Mouse (Mus musculus) MEL (cell line): ENCODE results near the gene Agbl1. TPM values are rescaled to one million over a fixed set of nuclear protein-coding genes. Genes with fewer than 3 reads are reported as not detected.

Experiments used
- DNase-seq: peaks from one replicate; pipeline ENCODE4 v3.0.0; 2011; ENCODE audit warnings: low read depth, low spot score
- H3K27ac ChIP-seq: 2 replicates; pipeline ENCODE4 v1.5.1; 2012; ENCODE audit warnings: low read depth, mild to moderate bottlenecking, control low read depth, low read length, moderate library complexity; ENCODE audit not compliant: control insufficient read depth
- H3K27me3 ChIP-seq, 2 experiments: fragments of 150-350 bp in 1 of 2; sonication (generic) in 1 of 2; 2 replicates each; pipeline ENCODE4 v1.6.1; 2012; ENCODE audit warnings: low read length in 2 of 2, mild to moderate bottlenecking in 2 of 2, improper control_type of control experiment in 1 of 2, moderate library complexity in 1 of 2; ENCODE audit not compliant: insufficient read depth in 2 of 2, control insufficient read depth in 1 of 2
- H3K36me3 ChIP-seq, 2 experiments: 2 replicates each; pipeline ENCODE4 v1.6.1; 2012 to 2014; ENCODE audit warnings: low read length in 2 of 2, improper control_type of control experiment in 1 of 2, inconsistent platforms in 1 of 2, mild to moderate bottlenecking in 1 of 2; ENCODE audit not compliant: insufficient read depth in 2 of 2, control insufficient read depth in 1 of 2
- H3K4me1 ChIP-seq, 2 experiments: fragments of 150-350 bp in 1 of 2; sonication (generic) in 1 of 2; 2 replicates each; pipeline ENCODE4 v1.6.1; 2012; ENCODE audit warnings: low read length in 2 of 2, improper control_type of control experiment in 1 of 2, mild to moderate bottlenecking in 1 of 2; ENCODE audit not compliant: insufficient read depth in 2 of 2, control insufficient read depth in 1 of 2
- H3K4me3 ChIP-seq, 2 experiments: fragments of 150-350 bp in 1 of 2; sonication (generic) in 1 of 2; 2 replicates each; pipeline ENCODE4 v1.5.1; 2012; ENCODE audit warnings: low read depth in 2 of 2, low read length in 2 of 2, mild to moderate bottlenecking in 2 of 2, moderate library complexity in 2 of 2, control low read depth in 1 of 2, improper control_type of control experiment in 1 of 2; ENCODE audit not compliant: control insufficient read depth in 1 of 2, insufficient read depth in 1 of 2
- H3K79me2 ChIP-seq: 2 replicates; pipeline ENCODE4 v1.6.1; 2012; ENCODE audit warnings: mild to moderate bottlenecking, low read length, moderate library complexity; ENCODE audit not compliant: control insufficient read depth, poor library complexity, insufficient read depth
- H3K9ac ChIP-seq: 2 replicates; pipeline ENCODE4 v1.6.1; 2012; ENCODE audit warnings: low read depth, mild to moderate bottlenecking, control low read depth, low read length, moderate library complexity; ENCODE audit not compliant: control insufficient read depth, poor library complexity, severe bottlenecking
- H3K9me3 ChIP-seq: fragments of 150-350 bp; sonication (generic); replicated peaks from 2 replicates; pipeline ENCODE4 v1.6.1; 2012; ENCODE audit warnings: mild to moderate bottlenecking, low read length, improper control_type of control experiment, moderate library complexity; ENCODE audit not compliant: insufficient read depth
- ETS1 ChIP-seq: IDR thresholded peaks from 2 replicates; pipeline ENCODE4 v1.6.1; 2012; ENCODE audit warnings: low read depth, mild to moderate bottlenecking, inconsistent platforms, low read length, improper control_type of control experiment, moderate library complexity
- GATA1 ChIP-seq: IDR thresholded peaks from 2 replicates; pipeline ENCODE4 v1.6.1; 2011; ENCODE audit warnings: low read depth, low read length, improper control_type of control experiment
- HCFC1 ChIP-seq: IDR thresholded peaks from 2 replicates; pipeline ENCODE4 v1.6.1; 2012; ENCODE audit warnings: low read depth, mild to moderate bottlenecking, inconsistent platforms, low read length, improper control_type of control experiment, moderate library complexity
- JUND ChIP-seq: IDR thresholded peaks from 2 replicates; pipeline ENCODE4 v1.6.1; 2011; ENCODE audit warnings: low read depth, mild to moderate bottlenecking, improper control_type of control experiment, low read length
- MAFK ChIP-seq: IDR thresholded peaks from 2 replicates; pipeline ENCODE4 v1.6.1; 2011; ENCODE audit warnings: low read depth, mild to moderate bottlenecking, low read length, improper control_type of control experiment, borderline replicate concordance
- MAX ChIP-seq: IDR thresholded peaks from 2 replicates; pipeline ENCODE4 v1.6.1; 2011; ENCODE audit warnings: low read length, improper control_type of control experiment
- MXI1 ChIP-seq: IDR thresholded peaks from 2 replicates; pipeline ENCODE4 v1.6.1; 2011; ENCODE audit warnings: mild to moderate bottlenecking, low read depth, low read length, improper control_type of control experiment
- NELFE ChIP-seq: IDR thresholded peaks from 2 replicates; pipeline ENCODE4 v1.6.1; 2011; ENCODE audit warnings: low read depth, low read length, improper control_type of control experiment
- POLR2A ChIP-seq, 2 experiments: IDR thresholded peaks; 2 replicates each; pipeline ENCODE4 v1.6.1; 2011 to 2012; ENCODE audit warnings: low read length in 2 of 2, mild to moderate bottlenecking in 2 of 2, control low read depth in 1 of 2, improper control_type of control experiment in 1 of 2, low read depth in 1 of 2, moderate library complexity in 1 of 2; ENCODE audit not compliant: control insufficient read depth in 1 of 2, insufficient read depth in 1 of 2, poor library complexity in 1 of 2
- POLR2AphosphoS2 ChIP-seq: IDR thresholded peaks from 2 replicates; pipeline ENCODE4 v1.6.1; 2011; ENCODE audit warnings: low read length, improper control_type of control experiment
- SIN3A ChIP-seq: IDR thresholded peaks from 2 replicates; pipeline ENCODE4 v1.6.1; 2012; ENCODE audit warnings: low read length, improper control_type of control experiment, inconsistent platforms
- SMC3 ChIP-seq: IDR thresholded peaks from 2 replicates; pipeline ENCODE4 v1.6.1; 2011; ENCODE audit warnings: low read depth, low read length, improper control_type of control experiment
- UBTF ChIP-seq: IDR thresholded peaks from 2 replicates; pipeline ENCODE4 v1.6.1; 2012; ENCODE audit warnings: low read depth, mild to moderate bottlenecking, inconsistent platforms, low read length, improper control_type of control experiment, moderate library complexity, borderline replicate concordance; ENCODE audit not compliant: insufficient read depth
- USF1 ChIP-seq: IDR thresholded peaks from 2 replicates; pipeline ENCODE4 v1.6.1; 2014; ENCODE audit warnings: low read depth, mild to moderate bottlenecking, inconsistent platforms, low read length, improper control_type of control experiment, moderate library complexity
- USF2 ChIP-seq, 2 experiments: IDR thresholded peaks; 2 replicates each; pipeline ENCODE4 v1.6.1; 2011 to 2012; ENCODE audit warnings: improper control_type of control experiment in 2 of 2, low read length in 2 of 2, borderline replicate concordance in 1 of 2, inconsistent platforms in 1 of 2, low read depth in 1 of 2, mild to moderate bottlenecking in 1 of 2; ENCODE audit not compliant: insufficient read depth in 1 of 2
- ZKSCAN1 ChIP-seq: IDR thresholded peaks from 2 replicates; pipeline ENCODE4 v1.6.1; 2012; ENCODE audit warnings: low read depth, mild to moderate bottlenecking, inconsistent platforms, low read length, improper control_type of control experiment, moderate library complexity
- ZNF384 ChIP-seq: IDR thresholded peaks from 2 replicates; pipeline ENCODE4 v1.6.1; 2012; ENCODE audit warnings: low read depth, mild to moderate bottlenecking, inconsistent platforms, low read length, improper control_type of control experiment
- polyA plus RNA-seq, 2 experiments: library from polyadenylated mRNA; stranded (reverse) in 1 of 2; unstranded in 1 of 2; fragments of >175 nt in 1 of 2; fragments of >200 nt in 1 of 2; gene quantifications; 2 replicates each; pipeline versions ENCODE4 v1.2.1 to v1.2.4; 2012; ENCODE audit warnings: low replicate concordance in 2 of 2, low read depth in 1 of 2; ENCODE audit not compliant: insufficient read length in 2 of 2, insufficient read depth in 1 of 2, missing spikeins in 1 of 2
- total RNA-seq: library from RNA; depleted of rRNA; stranded (reverse); fragments of 300-350 nt; gene quantifications from 2 replicates; pipeline ENCODE4 v1.2.3, GENCODE M21; 2012

Agbl1 gene
- total and polyA plus RNA-seq, 3 experiments, result not detected

DNA sequence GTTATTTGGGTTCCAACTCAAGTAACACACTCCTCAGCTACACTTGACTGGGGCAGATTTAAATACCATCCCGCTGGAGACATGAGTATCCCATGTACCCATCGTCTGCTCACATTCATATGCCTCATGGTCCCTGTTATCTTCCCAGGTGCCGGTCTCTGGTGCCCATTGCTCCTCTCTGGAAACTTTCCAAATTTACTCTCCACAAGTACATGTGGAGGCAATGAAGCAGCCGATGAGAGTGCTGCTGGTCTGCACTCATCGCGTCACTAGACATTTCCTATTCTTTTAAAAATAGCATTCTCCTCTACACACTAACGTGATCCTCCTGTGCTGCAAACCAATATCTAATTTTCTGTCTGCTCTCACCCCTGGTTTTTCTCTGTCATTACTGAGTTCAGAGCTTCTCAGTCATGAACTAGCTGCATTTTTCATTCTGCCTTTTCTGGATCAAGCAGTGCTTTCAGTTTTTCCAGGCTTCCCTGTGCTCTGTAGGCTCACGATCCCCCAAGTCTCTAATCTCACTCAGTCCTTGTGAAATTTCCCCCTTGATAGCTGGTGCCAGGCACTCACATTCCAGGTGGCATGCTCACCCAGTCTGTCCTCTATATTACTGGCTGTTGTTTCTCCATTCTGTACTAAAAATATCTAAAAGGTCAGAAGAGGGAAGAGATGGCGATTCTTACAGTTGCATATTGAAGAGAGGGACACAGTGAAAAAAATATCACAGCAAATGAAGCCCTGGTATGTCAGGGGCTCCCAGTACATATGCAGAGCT, 180.9 kb downstream of the Agbl1 start:
- H3K79me2 ChIP-seq, result no peaks in the 10 kb centered on the region
- H3K27ac ChIP-seq, result no peak overlapping the region
- DNase-seq, result no peak
- H3K4me3 ChIP-seq, result no peak overlapping the region
- no peaks in the 10 kb centered on the region for H3K9me3 ChIP-seq
- H3K9ac ChIP-seq, result no peak overlapping the region
- no peaks in the 10 kb centered on the region for H3K27me3 ChIP-seq
- TF ChIP-seq ETS1 (no peak), HCFC1 (no peak), MXI1 (no peak), USF2 (IDR thresholded peaks at IDR 0.05; ENCODE audit: borderline replicate concordance in 1 of 2, insufficient read depth in 1 of 2, low read depth in 1 of 2, low read length in 2 of 2) (no peak), UBTF (no peak), POLR2A (IDR thresholded peaks at IDR 0.05; ENCODE audit: control insufficient read depth in 1 of 2, insufficient read depth in 1 of 2, low read depth in 1 of 2, low read length in 2 of 2, poor library complexity in 1 of 2) (no peak), POLR2AphosphoS2 (no peak), SIN3A (no peak), GATA1 (no peak), MAX (no peak), MAFK (no peak), ZNF384 (no peak)
- no peaks in the 10 kb centered on the region for H3K4me1 ChIP-seq
- H3K36me3 ChIP-seq, result no peaks in the 10 kb centered on the region

DNA sequence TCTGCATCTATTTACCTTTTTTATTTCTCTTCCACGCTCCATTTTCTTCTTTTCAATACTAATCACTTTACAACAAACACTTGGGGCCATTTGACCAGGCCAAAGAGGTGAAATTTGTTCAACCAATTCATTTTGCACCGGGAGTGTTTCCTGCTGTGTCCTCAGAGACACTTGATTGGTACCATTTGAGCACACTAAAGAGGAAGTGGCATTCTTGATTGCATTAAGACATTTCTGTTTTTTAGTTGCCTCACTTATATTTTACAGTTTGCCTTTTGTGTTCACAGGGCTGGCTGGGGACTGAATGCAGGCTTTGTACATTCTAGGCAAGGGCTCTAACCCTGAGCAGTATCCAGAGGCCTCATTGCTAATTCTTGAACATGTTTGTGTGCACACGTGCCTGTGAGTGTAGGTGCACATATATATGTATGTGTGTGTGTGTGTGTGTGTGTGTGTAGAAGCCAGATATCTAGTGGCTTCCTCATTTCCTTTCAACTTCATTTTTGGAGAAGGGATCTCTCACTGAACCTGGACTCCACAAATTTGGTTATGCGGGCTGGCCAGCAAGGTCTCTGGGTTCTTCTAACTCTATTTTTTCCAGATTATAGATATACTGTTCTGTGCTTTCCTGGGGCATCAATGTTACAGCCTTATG, 182.4 kb downstream of the Agbl1 start:
- no peaks in the 10 kb centered on the region for H3K36me3 ChIP-seq
- H3K9ac ChIP-seq, result no peak overlapping the region
- no peak overlapping the region for H3K4me3 ChIP-seq
- no peaks in the 10 kb centered on the region for H3K9me3 ChIP-seq
- H3K4me1 ChIP-seq, result no peaks in the 10 kb centered on the region
- DNase-seq, result no peak
- H3K27ac ChIP-seq, result no peak overlapping the region
- no peaks in the 10 kb centered on the region for H3K27me3 ChIP-seq
- TF ChIP-seq SMC3, result no peak
- no peak for TF ChIP-seq UBTF
- no peak for TF ChIP-seq ZKSCAN1
- TF ChIP-seq USF1, result no peak
- TF ChIP-seq NELFE, result no peak
- TF ChIP-seq MAX, result no peak
- no peak for TF ChIP-seq MAFK
- no peak for TF ChIP-seq JUND
- H3K79me2 ChIP-seq, result no peaks in the 10 kb centered on the region
